ENCODE assay signal across 22 mouse cellular contexts in the genomic region with DNA sequence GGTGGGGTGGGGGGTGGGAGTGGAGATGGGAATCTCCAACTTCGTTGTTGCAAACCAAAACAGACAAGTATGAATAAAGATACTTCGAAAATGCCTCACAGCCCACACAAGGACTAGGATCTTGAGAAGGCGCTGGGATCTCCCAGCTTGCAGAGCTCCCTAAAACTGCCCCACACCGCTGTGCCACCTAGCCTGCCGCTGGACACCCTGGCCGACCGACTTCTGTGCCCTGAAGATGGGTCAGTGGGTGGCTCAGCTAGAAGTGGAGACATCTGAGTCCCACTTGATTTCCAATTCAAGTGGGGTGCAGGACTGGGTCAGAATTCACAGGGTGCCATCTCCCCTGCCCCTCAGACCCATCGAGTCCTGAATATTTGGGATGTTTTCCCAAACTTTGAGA. TPM values are rescaled to one million over a fixed set of nuclear protein-coding genes. Genes with fewer than 3 reads are reported as not detected.
DNase-seq lines count a peak whose midpoint lies in the region; ATAC-seq lines count a peak whose summit lies in the region.
"Had no signal": no experiment of that assay in that cellular context is flagged by ENCODE, and none has a peak within 500 bp of the region (broad histone marks: within the 10 kb centered on the region; RNA-seq: fewer than 3 reads in every experiment).

No protein-coding gene starts in this region.

- no peaks in the 10 kb centered on the region for H3K9me3 ChIP-seq in forebrain, embryonic 10.5 days
- no peaks in the 10 kb centered on the region for H3K9me3 ChIP-seq in forebrain, embryonic 14.5 days (replicated peaks; ENCODE audit: control insufficient read depth, low read length)
- no peaks in the 10 kb centered on the region for H3K9me3 ChIP-seq in hindbrain, embryonic 10.5 days
- peaks cover 4% of the 10 kb centered on the region; the same call in 1 of the 2 replicates for H3K9me3 ChIP-seq in hindbrain, embryonic 16.5 days (ENCODE audit: control insufficient read depth, low read length)
- 0 out of 2 replicates have a peak, but pooled peaks cover 4% of the 10 kb centered on the region for H3K9me3 ChIP-seq in limb, embryonic 13.5 days
- no peaks in the 10 kb centered on the region for H3K9me3 ChIP-seq in limb, embryonic 10.5 days (replicated peaks)
- 0 out of 2 replicates have a peak, but pooled peaks cover 3% of the 10 kb centered on the region for H3K9me3 ChIP-seq in neural tube, embryonic 12.5 days
- H3K9me3 ChIP-seq: embryonic facial prominence, embryonic 15.5 days had no signal

- 9% methylated on average over 8 of the region's 8 CpGs for WGBS in forebrain, embryonic 10.5 days
- WGBS in forebrain, embryonic 14.5 days: 0% methylated on average over 8 of the region's 8 CpGs
- WGBS in hindbrain, embryonic 10.5 days: 5% methylated on average over 8 of the region's 8 CpGs
- WGBS in hindbrain, embryonic 16.5 days: 6% methylated on average over 8 of the region's 8 CpGs
- 22% methylated on average over 8 of the region's 8 CpGs for whole genome bisulfite sequencing in limb, embryonic 13.5 days
- WGBS in limb, embryonic 10.5 days: 13% methylated on average over 8 of the region's 8 CpGs
- WGBS in neural tube, embryonic 12.5 days: 3% methylated on average over 8 of the region's 8 CpGs

- H3K4me3 ChIP-seq in forebrain, embryonic 10.5 days: no peak overlapping the region; the same call in 1 of the 2 replicates
- no peak overlapping the region for H3K4me3 ChIP-seq in forebrain, embryonic 14.5 days (ENCODE audit: low read depth, low read length)
- no peak overlapping the region for H3K4me3 ChIP-seq in hindbrain, embryonic 10.5 days
- no peak overlapping the region for H3K4me3 ChIP-seq in hindbrain, embryonic 16.5 days (ENCODE audit: low read length)
- H3K4me3 ChIP-seq in limb, embryonic 13.5 days: no peak overlapping the region
- no peak overlapping the region for H3K4me3 ChIP-seq in limb, embryonic 10.5 days
- no peak overlapping the region for H3K4me3 ChIP-seq in neural tube, embryonic 12.5 days
- H3K4me3 ChIP-seq: embryonic facial prominence, embryonic 15.5 days; forebrain, embryonic 12.5 days; midbrain, embryonic 13.5 days had no signal

- no peak overlapping the region for H3K27ac ChIP-seq in forebrain, embryonic 10.5 days
- H3K27ac ChIP-seq in forebrain, embryonic 14.5 days (ENCODE audit: low read depth, low read length): no peak overlapping the region
- no peak overlapping the region for H3K27ac ChIP-seq in hindbrain, embryonic 10.5 days
- H3K27ac ChIP-seq in hindbrain, embryonic 16.5 days (ENCODE audit: low read depth, low read length): no peak overlapping the region
- no peak overlapping the region for H3K27ac ChIP-seq in limb, embryonic 13.5 days
- H3K27ac ChIP-seq in limb, embryonic 10.5 days: no peak overlapping the region
- H3K27ac ChIP-seq in neural tube, embryonic 12.5 days: no peak overlapping the region
- H3K27ac ChIP-seq: embryonic facial prominence, embryonic 15.5 days; forebrain, embryonic 12.5 days; liver, embryonic 14.5 days; midbrain, embryonic 13.5 days had no signal

- H3K4me2 ChIP-seq in forebrain, embryonic 14.5 days (ENCODE audit: low read length): no peak overlapping the region
- H3K4me2 ChIP-seq in hindbrain, embryonic 16.5 days (ENCODE audit: low read length): no peak overlapping the region
- peak overlapping the region; percentile 90; the same call in 1 of the 2 replicates for H3K4me2 ChIP-seq in limb, embryonic 13.5 days (replicated peaks)
- peak overlapping the region; percentile 38; the same call in 1 of the 2 replicates for H3K4me2 ChIP-seq in neural tube, embryonic 12.5 days (replicated peaks)
- H3K4me2 ChIP-seq: embryonic facial prominence, embryonic 15.5 days; forebrain, embryonic 12.5 days; midbrain, embryonic 13.5 days had no signal

- DNase-seq in forebrain, embryonic 10.5 days (ENCODE audit: extremely low spot score, low spot score): peak; percentile 29
- no peak for DNase-seq in forebrain, embryonic 14.5 days (ENCODE audit: low spot score)
- peak; percentile 9 for DNase-seq in hindbrain, embryonic 10.5 days (ENCODE audit: low spot score)
- DNase-seq in limb, embryonic 10.5 days (ENCODE audit: low spot score): no peak
- DNase-seq in layer of hippocampus, adult 8-10 months (ENCODE audit: low spot score in 2 of 2): no peak
- DNase-seq: adrenal gland, adult 2 months; cerebellum, adult 11 months; cerebellum, postnatal 14 days; kidney, adult 11 months; left cerebral cortex, postnatal 4 days; right cerebral cortex, postnatal 14 days had no signal

- no peaks in the 10 kb centered on the region for H3K36me3 ChIP-seq in forebrain, embryonic 10.5 days (replicated peaks)
- H3K36me3 ChIP-seq in forebrain, embryonic 14.5 days (ENCODE audit: control insufficient read depth, insufficient read depth, low read length): no peaks in the 10 kb centered on the region
- no peaks in the 10 kb centered on the region for H3K36me3 ChIP-seq in hindbrain, embryonic 10.5 days
- no peaks in the 10 kb centered on the region for H3K36me3 ChIP-seq in hindbrain, embryonic 16.5 days (ENCODE audit: control insufficient read depth, insufficient read depth, low read length)
- H3K36me3 ChIP-seq in limb, embryonic 13.5 days: no peaks in the 10 kb centered on the region; the same call in 1 of the 2 replicates
- H3K36me3 ChIP-seq in limb, embryonic 10.5 days: no peaks in the 10 kb centered on the region
- H3K36me3 ChIP-seq in neural tube, embryonic 12.5 days: no peaks in the 10 kb centered on the region
- H3K36me3 ChIP-seq: embryonic facial prominence, embryonic 15.5 days; forebrain, embryonic 12.5 days; midbrain, embryonic 13.5 days had no signal

- ATAC-seq in forebrain, embryonic 14.5 days: no peak
- ATAC-seq in hindbrain, embryonic 16.5 days: no peak
- no peak for ATAC-seq in limb, embryonic 13.5 days (ENCODE audit: low FRiP score, low read depth)
- ATAC-seq in neural tube, embryonic 12.5 days (ENCODE audit: low FRiP score, low read depth): no peak
- ATAC-seq: midbrain, embryonic 13.5 days had no signal

- peaks cover 100% of the 10 kb centered on the region for H3K27me3 ChIP-seq in forebrain, embryonic 10.5 days (ENCODE audit: poor library complexity, severe bottlenecking)
- H3K27me3 ChIP-seq in forebrain, embryonic 14.5 days (replicated peaks; ENCODE audit: control insufficient read depth, insufficient read depth, low read length): peaks cover 98% of the 10 kb centered on the region
- peaks cover 100% of the 10 kb centered on the region for H3K27me3 ChIP-seq in hindbrain, embryonic 10.5 days (ENCODE audit: insufficient read depth, poor library complexity, severe bottlenecking)
- peaks cover 81% of the 10 kb centered on the region for H3K27me3 ChIP-seq in hindbrain, embryonic 16.5 days (replicated peaks; ENCODE audit: control insufficient read depth, insufficient read depth, low read length)
- H3K27me3 ChIP-seq in limb, embryonic 13.5 days: peaks cover 96% of the 10 kb centered on the region
- H3K27me3 ChIP-seq in limb, embryonic 10.5 days (ENCODE audit: low read depth, poor library complexity, severe bottlenecking): peaks cover 100% of the 10 kb centered on the region
- peaks cover 100% of the 10 kb centered on the region for H3K27me3 ChIP-seq in neural tube, embryonic 12.5 days (replicated peaks)

- no peak overlapping the region for H3K9ac ChIP-seq in forebrain, embryonic 14.5 days (ENCODE audit: low read length)
- H3K9ac ChIP-seq in hindbrain, embryonic 16.5 days (ENCODE audit: low read depth, low read length): no peak overlapping the region
- no peak overlapping the region for H3K9ac ChIP-seq in limb, embryonic 13.5 days
- H3K9ac ChIP-seq in neural tube, embryonic 12.5 days: no peak overlapping the region
- H3K9ac ChIP-seq: embryonic facial prominence, embryonic 15.5 days; forebrain, embryonic 12.5 days; liver, embryonic 14.5 days; midbrain, embryonic 13.5 days had no signal

- H3K4me1 ChIP-seq in forebrain, embryonic 10.5 days: peaks cover 50% of the 10 kb centered on the region
- no peaks in the 10 kb centered on the region for H3K4me1 ChIP-seq in forebrain, embryonic 14.5 days (ENCODE audit: control insufficient read depth, insufficient read depth, low read length)
- peaks cover 35% of the 10 kb centered on the region for H3K4me1 ChIP-seq in hindbrain, embryonic 10.5 days (replicated peaks)
- H3K4me1 ChIP-seq in hindbrain, embryonic 16.5 days (ENCODE audit: control insufficient read depth, insufficient read depth, low read depth, low read length): peaks cover 12% of the 10 kb centered on the region
- H3K4me1 ChIP-seq in limb, embryonic 13.5 days: peaks cover 54% of the 10 kb centered on the region
- peaks cover 59% of the 10 kb centered on the region for H3K4me1 ChIP-seq in limb, embryonic 10.5 days
- peaks cover 16% of the 10 kb centered on the region; the same call in 1 of the 2 replicates for H3K4me1 ChIP-seq in neural tube, embryonic 12.5 days

RNA-seq across cellular contexts. Expression of a gene that starts 5.7 kb away (rescaled TPM):
- polyA plus RNA-seq in forebrain, embryonic 10.5 days (2016; fragmentation: Nextera tagmentation; extraction: Ambion mirVana): 4.6 and 6.1 TPM in 2 replicates
- 1.1 and 2.1 TPM in 2 replicates for polyA plus RNA-seq in forebrain, embryonic 14.5 days (2014; fragmentation: Nextera tagmentation; extraction: Ambion mirVana)
- 7.0 and 13.7 TPM in 2 replicates for polyA plus RNA-seq in hindbrain, embryonic 10.5 days (2016; fragmentation: Nextera tagmentation; extraction: Ambion mirVana)
- 1.9 and 2.8 TPM in 2 replicates for polyA plus RNA-seq in hindbrain, embryonic 16.5 days (2015; fragmentation: Nextera tagmentation; extraction: Ambion mirVana)
- 7.5 and 8.3 TPM in 2 replicates for polyA plus RNA-seq in limb, embryonic 13.5 days (2015; fragmentation: Nextera tagmentation; extraction: Ambion mirVana)
- 2.3 and 3.3 TPM in 2 replicates for polyA plus RNA-seq in limb, embryonic 10.5 days (2016; fragmentation: Nextera tagmentation; extraction: Ambion mirVana)
- polyA plus RNA-seq in neural tube, embryonic 12.5 days (2016; fragmentation: Nextera tagmentation; extraction: Ambion mirVana): 17.0 and 20.9 TPM in 2 replicates
- 1 to 10 TPM; 1.0 to 2.3 (median 1.3) TPM for total RNA-seq in layer of hippocampus, adult 8-10 months (2022)
- total RNA-seq: CH12.LX; hematopoietic stem cell, adult 5-6 weeks had no signal

RNA-seq across cellular contexts. Expression of a gene that starts 6.0 kb away (rescaled TPM):
- 0.76 and 0.79 TPM in 2 replicates for polyA plus RNA-seq in forebrain, embryonic 10.5 days (2016; fragmentation: Nextera tagmentation; extraction: Ambion mirVana)
- polyA plus RNA-seq in forebrain, embryonic 14.5 days (2014; fragmentation: Nextera tagmentation; extraction: Ambion mirVana): 0.13 TPM in 1 of 2 replicates, not detected in the other
- 1.6 and 3.5 TPM in 2 replicates for polyA plus RNA-seq in hindbrain, embryonic 10.5 days (2016; fragmentation: Nextera tagmentation; extraction: Ambion mirVana)
- 0.09 and 0.16 TPM in 2 replicates for polyA plus RNA-seq in hindbrain, embryonic 16.5 days (2015; fragmentation: Nextera tagmentation; extraction: Ambion mirVana)
- polyA plus RNA-seq in limb, embryonic 13.5 days (2015; fragmentation: Nextera tagmentation; extraction: Ambion mirVana): 0.15 and 0.18 TPM in 2 replicates
- 0.13 and 0.15 TPM in 2 replicates for polyA plus RNA-seq in limb, embryonic 10.5 days (2016; fragmentation: Nextera tagmentation; extraction: Ambion mirVana)
- polyA plus RNA-seq in neural tube, embryonic 12.5 days (2016; fragmentation: Nextera tagmentation; extraction: Ambion mirVana): 1.1 and 1.6 TPM in 2 replicates
- under 1 TPM in 3 of 4 experiments, not detected in 1; 0.16 to 0.18 (median 0.16) TPM for total RNA-seq in layer of hippocampus, adult 8-10 months (2022)
- total RNA-seq: hematopoietic stem cell, adult 5-6 weeks; layer of hippocampus, adult 18-20 months had no signal
- polyA plus RNA-seq: spleen, adult 2 months had no signal

RNA-seq across cellular contexts. Expression of a gene that starts 13.5 kb away (rescaled TPM):
- 69.1 and 69.5 TPM in 2 replicates for polyA plus RNA-seq in forebrain, embryonic 10.5 days (2016; fragmentation: Nextera tagmentation; extraction: Ambion mirVana)
- 47.4 and 47.6 TPM in 2 replicates for polyA plus RNA-seq in forebrain, embryonic 14.5 days (2014; fragmentation: Nextera tagmentation; extraction: Ambion mirVana)
- polyA plus RNA-seq in hindbrain, embryonic 10.5 days (2016; fragmentation: Nextera tagmentation; extraction: Ambion mirVana): 60.5 and 68.2 TPM in 2 replicates
- 45.2 and 46.3 TPM in 2 replicates for polyA plus RNA-seq in hindbrain, embryonic 16.5 days (2015; fragmentation: Nextera tagmentation; extraction: Ambion mirVana)
- 65.4 and 76.9 TPM in 2 replicates for polyA plus RNA-seq in limb, embryonic 13.5 days (2015; fragmentation: Nextera tagmentation; extraction: Ambion mirVana)
- 58.5 and 67.6 TPM in 2 replicates for polyA plus RNA-seq in limb, embryonic 10.5 days (2016; fragmentation: Nextera tagmentation; extraction: Ambion mirVana)
- 67.3 and 70.0 TPM in 2 replicates for polyA plus RNA-seq in neural tube, embryonic 12.5 days (2016; fragmentation: Nextera tagmentation; extraction: Ambion mirVana)
- 10 to 100 TPM; 41.1 to 45.8 (median 44.7) TPM for total RNA-seq in layer of hippocampus, adult 8-10 months (2022)

RNA-seq across cellular contexts. Expression of a gene that starts 37.5 kb away (rescaled TPM):
- 2.5 and 2.9 TPM in 2 replicates for polyA plus RNA-seq in forebrain, embryonic 10.5 days (2016; fragmentation: Nextera tagmentation; extraction: Ambion mirVana)
- polyA plus RNA-seq in forebrain, embryonic 14.5 days (2014; fragmentation: Nextera tagmentation; extraction: Ambion mirVana): 0.52 and 0.69 TPM in 2 replicates
- polyA plus RNA-seq in hindbrain, embryonic 10.5 days (2016; fragmentation: Nextera tagmentation; extraction: Ambion mirVana): 3.9 and 4.9 TPM in 2 replicates
- polyA plus RNA-seq in hindbrain, embryonic 16.5 days (2015; fragmentation: Nextera tagmentation; extraction: Ambion mirVana): 1.1 and 1.3 TPM in 2 replicates
- 0.43 and 0.86 TPM in 2 replicates for polyA plus RNA-seq in limb, embryonic 13.5 days (2015; fragmentation: Nextera tagmentation; extraction: Ambion mirVana)
- 0.48 and 4.4 TPM in 2 replicates for polyA plus RNA-seq in limb, embryonic 10.5 days (2016; fragmentation: Nextera tagmentation; extraction: Ambion mirVana)
- 4.2 and 5.5 TPM in 2 replicates for polyA plus RNA-seq in neural tube, embryonic 12.5 days (2016; fragmentation: Nextera tagmentation; extraction: Ambion mirVana)
- 1 to 10 TPM in 1 of 4 experiments, under 1 TPM in 3; 0.52 to 1.1 (median 0.59) TPM for total RNA-seq in layer of hippocampus, adult 8-10 months (2022)
- total RNA-seq: CH12.LX; hematopoietic stem cell, adult 5-6 weeks had no signal

Comparison
In these comparisons a context has a peak if more than half of its experiments do, and no peak if none do; other contexts are left out.
1. DNase-seq: peak in forebrain, embryonic 10.5 days (single experiment) and hindbrain, embryonic 10.5 days (single experiment); none in forebrain, embryonic 14.5 days (single experiment), limb, embryonic 10.5 days (single experiment) and layer of hippocampus, adult 8-10 months (0 of 2).
2. H3K4me2 ChIP-seq: peak in limb, embryonic 13.5 days (single experiment) and neural tube, embryonic 12.5 days (single experiment); none in forebrain, embryonic 14.5 days (single experiment) and hindbrain, embryonic 16.5 days (single experiment).